In the genomic region with DNA sequence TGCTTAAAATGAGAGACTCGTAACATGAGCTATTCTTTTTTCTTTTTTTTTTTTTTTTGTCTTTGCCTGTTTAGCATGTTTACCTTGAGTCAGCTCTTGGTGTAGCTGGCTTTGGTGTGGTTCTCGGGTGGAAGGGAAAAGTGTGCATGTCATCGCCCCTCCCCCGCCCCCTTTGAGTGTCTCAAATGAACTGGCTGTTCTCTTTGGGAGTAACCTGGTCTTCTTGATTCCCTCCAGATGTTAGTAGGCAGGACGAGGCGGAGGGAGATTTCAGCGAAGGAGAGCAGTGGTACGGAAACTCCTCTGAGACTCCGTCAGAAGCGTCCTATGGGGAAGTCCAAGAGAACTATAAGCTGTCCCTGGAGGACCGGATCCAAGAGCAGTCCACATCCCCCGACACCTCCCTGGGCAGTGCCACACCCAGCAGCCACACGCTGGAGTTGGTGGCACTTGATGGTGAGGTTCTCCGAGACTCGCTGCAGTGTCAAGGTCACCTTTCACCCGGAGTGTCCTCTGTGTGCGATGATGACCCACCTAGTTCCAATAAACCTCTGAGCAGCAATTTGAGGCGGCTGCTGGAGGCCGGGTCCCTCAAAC, we compare ENCODE assay signal across 12 mouse cellular contexts. TPM values are rescaled to one million over a fixed set of nuclear protein-coding genes. Genes with fewer than 3 reads are reported as not detected.
DNase-seq lines count a peak whose midpoint lies in the region; ATAC-seq lines count a peak whose summit lies in the region.
"Had no signal": no experiment of that assay in that cellular context is flagged by ENCODE, and none has a peak within 500 bp of the region (broad histone marks: within the 10 kb centered on the region; RNA-seq: fewer than 3 reads in every experiment).

No protein-coding gene starts in this region.

- H3K4me3 ChIP-seq in neural tube, embryonic 15.5 days (replicated peaks): no peak overlapping the region
- no peak overlapping the region for H3K4me3 ChIP-seq in embryonic facial prominence, embryonic 14.5 days (ENCODE audit: low read depth, low read length)
- H3K4me3 ChIP-seq: heart, embryonic 13.5 days had no signal

- 0 out of 2 replicates have a peak, but pooled peaks cover 9% of the 10 kb centered on the region for H3K4me1 ChIP-seq in neural tube, embryonic 15.5 days
- peaks cover 17% of the 10 kb centered on the region for H3K4me1 ChIP-seq in embryonic facial prominence, embryonic 14.5 days (ENCODE audit: control insufficient read depth, insufficient read depth, low read length)

- H3K9me3 ChIP-seq in neural tube, embryonic 15.5 days (replicated peaks): no peaks in the 10 kb centered on the region
- no peaks in the 10 kb centered on the region for H3K9me3 ChIP-seq in embryonic facial prominence, embryonic 14.5 days (ENCODE audit: control insufficient read depth, low read length)
- H3K9me3 ChIP-seq: G1E; heart, embryonic 13.5 days had no signal

- no peaks in the 10 kb centered on the region for H3K27me3 ChIP-seq in neural tube, embryonic 15.5 days (replicated peaks)
- no peaks in the 10 kb centered on the region for H3K27me3 ChIP-seq in embryonic facial prominence, embryonic 14.5 days (replicated peaks; ENCODE audit: control insufficient read depth, insufficient read depth, low read length)
- H3K27me3 ChIP-seq: heart, embryonic 13.5 days had no signal

- H3K36me3 ChIP-seq in neural tube, embryonic 15.5 days: peaks cover 9% of the 10 kb centered on the region
- H3K36me3 ChIP-seq in embryonic facial prominence, embryonic 14.5 days (ENCODE audit: control insufficient read depth, insufficient read depth, low read length): peaks cover 29% of the 10 kb centered on the region

- ATAC-seq in neural tube, embryonic 15.5 days (ENCODE audit: low FRiP score): no peak
- ATAC-seq in embryonic facial prominence, embryonic 14.5 days (ENCODE audit: low read depth): peak; percentile 62; the same call in 1 of the 2 replicates
- ATAC-seq: inflammation-experienced regulatory T-cells, adult 6 months had no signal

- no peak overlapping the region for H3K4me2 ChIP-seq in neural tube, embryonic 15.5 days
- H3K4me2 ChIP-seq in embryonic facial prominence, embryonic 14.5 days (ENCODE audit: low read depth, low read length): no peak overlapping the region
- H3K4me2 ChIP-seq: heart, embryonic 13.5 days; midbrain, embryonic 11.5 days had no signal

- no peak overlapping the region for H3K27ac ChIP-seq in neural tube, embryonic 15.5 days (replicated peaks)
- H3K27ac ChIP-seq in embryonic facial prominence, embryonic 14.5 days (replicated peaks; ENCODE audit: low read depth, low read length): peak overlapping the region; percentile 48

- 92% methylated on average over 19 of the region's 19 CpGs for WGBS in neural tube, embryonic 15.5 days
- WGBS in embryonic facial prominence, embryonic 14.5 days: 48% methylated on average over 19 of the region's 19 CpGs

- peak; percentile 19 for DNase-seq in neural tube, embryonic 10.5 days (ENCODE audit: extremely low spot score, low spot score)
- peak; percentile 41 for DNase-seq in embryo, embryonic 10 days (ENCODE audit: low spot score)
- peak; percentile 71 for DNase-seq in embryonic facial prominence, embryonic 14.5 days (ENCODE audit: low spot score)
- peak; percentile 45 for DNase-seq in testis, postnatal 10 days (ENCODE audit: low spot score)
- DNase-seq in frontal cortex, adult 2 months (ENCODE audit: extremely low spot score in 1 of 2, low spot score in 1 of 2): no peak
- DNase-seq in adrenal gland, postnatal 25 days: no peak
- DNase-seq: layer of hippocampus, postnatal 36 days had no signal

- H3K9ac ChIP-seq in neural tube, embryonic 15.5 days (replicated peaks): no peak overlapping the region
- no peak overlapping the region for H3K9ac ChIP-seq in embryonic facial prominence, embryonic 14.5 days (ENCODE audit: low read depth, low read length)
- H3K9ac ChIP-seq: heart, embryonic 13.5 days had no signal

RNA-seq across cellular contexts. Expression of a gene that starts 31.9 kb away (rescaled TPM):
- polyA plus RNA-seq in neural tube, embryonic 15.5 days (2015; fragmentation: Nextera tagmentation; extraction: Ambion mirVana): 10.1 and 10.4 TPM in 2 replicates
- polyA plus RNA-seq in embryonic facial prominence, embryonic 14.5 days (2014; fragmentation: Nextera tagmentation; extraction: Ambion mirVana): 11.8 and 12.3 TPM in 2 replicates
- polyA plus RNA-seq in frontal cortex, adult 2 months (2012; rRNA removed): 33.5 and 35.5 TPM in 2 replicates
- 15.1 and 15.4 TPM in 2 replicates for total RNA-seq in adrenal gland, postnatal 25 days (2021)

Comparison
In these comparisons a context has a peak if more than half of its experiments do, and no peak if none do; other contexts are left out.
1. DNase-seq: peak in neural tube, embryonic 10.5 days (single experiment), embryo, embryonic 10 days (single experiment), embryonic facial prominence, embryonic 14.5 days (single experiment) and testis, postnatal 10 days (single experiment); none in frontal cortex, adult 2 months (0 of 2) and adrenal gland, postnatal 25 days (single experiment).